Mouse (Mus musculus): ENCODE results near the gene Fam19a1.

Gene Fam19a1

DNA sequence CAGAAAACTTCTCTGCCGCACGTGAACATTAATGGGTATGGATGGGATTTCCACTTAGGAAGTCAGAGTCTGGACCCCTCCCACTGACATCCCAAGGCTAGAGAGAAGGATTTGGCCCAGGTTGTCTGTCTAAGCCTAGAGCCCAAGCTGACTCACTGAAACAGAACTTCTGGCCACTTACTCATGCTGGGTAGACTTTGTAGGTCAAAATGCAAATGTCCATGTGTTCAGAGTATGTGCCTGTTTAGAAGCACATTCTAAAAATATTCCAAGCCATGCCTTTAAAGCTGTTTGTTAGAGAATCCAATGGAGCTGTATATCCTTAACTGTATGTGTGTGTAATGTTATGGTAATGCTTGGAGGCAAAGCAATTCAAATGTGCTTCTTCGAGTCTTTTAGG is 145.7 kb downstream of the Fam19a1 start:
- DNase-seq (ENCODE audit: low read depth, low spot score): peak; percentile 69

- DNase-seq (ENCODE audit: low read depth, low spot score): no peak
Observed at GRCm38 (mm10) chr6:96266456-96266855, 153.5 kb downstream of the Fam19a1 start.

GRCm38 (mm10) chr6:96268788-96269187 is 155.8 kb downstream of the Fam19a1 start:
- DNase-seq (ENCODE audit: low read depth, low spot score): no peak

DNA sequence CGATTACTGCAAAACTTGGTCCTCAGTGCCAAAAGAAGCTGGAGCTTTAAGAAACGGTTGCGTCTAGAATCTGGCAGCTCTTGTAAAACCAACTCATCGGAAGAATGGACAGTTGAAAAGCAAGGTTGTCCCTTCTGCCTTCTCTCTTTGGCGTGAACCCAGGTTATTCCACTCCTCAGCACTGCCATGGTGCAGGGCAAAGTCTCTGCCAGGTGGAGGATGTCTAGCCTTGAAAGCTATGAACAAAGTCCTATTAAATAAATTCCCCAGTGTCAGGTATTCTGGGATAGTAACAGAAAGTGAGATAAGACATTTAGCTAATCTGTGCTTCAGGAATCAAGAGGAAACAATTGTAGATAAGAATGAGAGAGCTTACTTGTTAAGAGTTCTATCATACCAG is 157.5 kb downstream of the Fam19a1 start:
- DNase-seq (ENCODE audit: low read depth, low spot score): no peak

GRCm38 (mm10) chr6:96283731-96284130 is 170.8 kb downstream of the Fam19a1 start:
- DNase-seq (ENCODE audit: low read depth, low spot score): no peak

- DNase-seq (ENCODE audit: low read depth, low spot score): no peak
Observed at GRCm38 (mm10) chr6:96284590-96284989, 171.6 kb downstream of the Fam19a1 start.

DNA sequence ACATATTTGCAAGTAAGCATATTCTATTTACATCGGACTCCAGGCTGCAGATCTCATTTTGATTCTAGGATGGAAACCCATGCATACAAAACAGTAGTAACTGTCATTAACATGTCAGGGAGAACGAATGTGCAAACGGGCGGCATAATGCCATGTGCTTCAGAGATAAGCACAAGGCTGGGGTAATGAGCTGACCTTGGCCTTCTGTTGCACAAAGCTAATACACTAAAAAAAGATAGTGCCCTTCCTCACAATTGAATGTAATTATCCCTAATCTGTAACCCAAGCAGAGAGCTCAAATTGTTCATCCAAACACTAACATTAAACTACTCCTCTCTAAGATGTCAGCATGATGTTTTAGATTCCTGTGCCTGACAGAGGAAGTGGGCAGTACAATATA is 173.3 kb downstream of the Fam19a1 start:
- DNase-seq (ENCODE audit: low read depth, low spot score): no peak

DNA sequence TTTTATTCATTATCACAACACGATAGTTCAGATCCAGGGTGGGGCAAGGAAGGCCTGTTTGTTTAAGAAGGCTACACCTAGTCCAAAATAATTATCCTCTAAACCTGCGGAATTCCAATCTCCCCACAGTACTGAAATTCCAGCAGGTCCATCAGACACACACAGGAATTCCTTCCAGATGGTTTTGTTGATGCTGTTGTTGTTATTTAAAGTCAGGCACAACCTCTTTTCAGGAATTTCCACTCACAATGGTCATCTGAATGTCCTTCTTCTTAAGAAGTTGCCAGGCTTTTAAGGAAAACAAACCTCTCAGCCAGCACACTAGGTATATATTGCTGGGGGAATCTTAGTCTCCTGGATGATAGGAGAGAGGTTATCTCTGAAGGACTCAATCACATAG is 174.4 kb downstream of the Fam19a1 start:
- no peak for DNase-seq (ENCODE audit: low read depth, low spot score)

- peak; percentile 22 for DNase-seq (ENCODE audit: low read depth, low spot score)
Observed at GRCm38 (mm10) chr6:96289672-96290071, 176.7 kb downstream of the Fam19a1 start.

GRCm38 (mm10) chr6:96347491-96347890 is 234.5 kb downstream of the Fam19a1 start:
- peak; percentile 66 for DNase-seq (ENCODE audit: low read depth, low spot score)

GRCm38 (mm10) chr6:96349446-96350025 is 236.6 kb downstream of the Fam19a1 start:
- DNase-seq (ENCODE audit: low read depth, low spot score): peak; percentile 90

DNA sequence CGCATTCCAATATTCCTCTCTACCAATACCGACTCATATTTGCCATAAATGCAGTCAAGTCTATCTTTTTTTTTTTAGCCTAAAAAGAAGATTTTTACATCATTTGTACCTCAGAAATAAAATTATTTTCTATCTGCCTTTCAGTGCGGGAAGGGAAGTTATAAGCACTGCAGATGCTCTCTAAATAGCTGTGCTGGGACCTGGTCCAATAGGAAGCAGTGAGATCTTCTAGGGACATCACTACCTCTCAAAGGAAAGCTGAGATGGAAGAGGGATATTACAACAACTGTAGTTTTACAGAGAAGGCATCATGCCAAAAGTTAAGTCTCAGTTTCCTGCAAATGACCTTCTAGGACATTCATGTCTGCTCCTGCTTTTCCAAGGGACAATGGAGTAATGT is 256.6 kb downstream of the Fam19a1 start:
- peak; percentile 21 for DNase-seq (ENCODE audit: low read depth, low spot score)

DNA sequence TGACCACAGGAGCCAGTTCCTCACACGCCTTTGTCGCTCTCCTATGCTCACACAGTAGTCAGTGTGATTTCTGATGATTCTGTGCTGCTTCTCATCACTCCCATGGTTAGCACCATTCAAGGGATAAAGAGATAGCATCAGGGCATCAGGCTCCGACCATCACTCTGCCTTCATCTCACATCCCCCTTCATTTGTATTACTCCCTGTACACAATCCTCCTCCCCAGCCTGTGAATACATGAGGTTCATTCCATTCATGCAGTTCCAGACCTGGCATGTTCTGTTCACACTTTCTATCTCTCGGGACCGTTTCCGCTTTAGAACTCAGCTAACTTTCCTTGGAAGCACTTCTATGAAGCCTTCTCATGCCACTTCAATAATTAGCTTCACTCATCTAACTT is 259.9 kb downstream of the Fam19a1 start:
- no peak for DNase-seq (ENCODE audit: low read depth, low spot score)

- no peak for DNase-seq (ENCODE audit: low read depth, low spot score)
Observed at GRCm38 (mm10) chr6:96373274-96373673, 260.3 kb downstream of the Fam19a1 start.

GRCm38 (mm10) chr6:96376773-96377172 is 263.8 kb downstream of the Fam19a1 start:
- DNase-seq (ENCODE audit: low read depth, low spot score): no peak

GRCm38 (mm10) chr6:96379229-96379628 is 266.3 kb downstream of the Fam19a1 start:
- no peak for DNase-seq (ENCODE audit: low read depth, low spot score)

GRCm38 (mm10) chr6:96384441-96384840 is 271.5 kb downstream of the Fam19a1 start:
- no peak for DNase-seq (ENCODE audit: low read depth, low spot score)

- DNase-seq (ENCODE audit: low read depth, low spot score): no peak
Observed at GRCm38 (mm10) chr6:96418866-96419265, 305.9 kb downstream of the Fam19a1 start.

GRCm38 (mm10) chr6:96419704-96420382 is 306.9 kb downstream of the Fam19a1 start:
- no peak for DNase-seq (ENCODE audit: low read depth, low spot score)

- no peak for DNase-seq (ENCODE audit: low read depth, low spot score)
Observed at GRCm38 (mm10) chr6:96420515-96420914, 307.6 kb downstream of the Fam19a1 start.

DNA sequence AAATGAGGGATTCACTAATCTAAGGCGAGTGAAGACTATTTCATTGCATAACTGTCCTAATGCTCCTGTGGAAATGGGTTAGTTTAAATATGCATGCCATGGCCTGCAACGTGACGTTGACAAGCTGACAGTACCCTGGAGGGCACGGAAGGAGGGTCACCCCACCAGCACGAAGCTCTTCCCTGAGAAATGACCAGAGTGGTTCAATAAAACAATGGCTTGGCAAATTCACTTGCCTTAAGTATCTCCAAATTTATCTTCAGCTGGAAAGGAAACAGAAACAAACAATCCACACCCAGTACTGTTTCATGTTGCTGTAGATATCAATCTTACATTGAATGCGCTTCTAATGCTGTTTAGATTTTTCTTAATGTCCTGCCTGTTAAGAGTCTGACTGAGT is 316.4 kb downstream of the Fam19a1 start:
- DNase-seq (ENCODE audit: low read depth, low spot score): no peak

DNA sequence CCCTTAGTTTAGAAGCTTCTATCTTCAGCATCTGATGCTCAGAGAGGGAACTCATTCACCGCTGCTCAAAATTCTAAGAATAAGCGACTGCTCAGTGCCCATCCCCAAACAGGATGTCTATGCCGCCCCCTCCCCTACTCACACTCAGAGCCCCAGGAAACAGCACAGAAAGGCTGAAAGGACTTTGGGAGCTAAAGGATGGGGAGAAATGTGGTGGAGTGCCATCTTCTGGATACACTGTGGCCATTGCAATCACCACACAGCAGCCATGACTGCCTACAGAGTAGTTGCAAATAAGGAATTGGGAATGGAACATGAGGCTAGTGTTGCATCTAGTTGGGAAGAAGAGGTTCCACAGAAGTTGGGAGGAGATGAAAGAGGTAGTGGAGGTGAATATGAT is 319.4 kb downstream of the Fam19a1 start:
- DNase-seq (ENCODE audit: low read depth, low spot score): peak; percentile 58

DNA sequence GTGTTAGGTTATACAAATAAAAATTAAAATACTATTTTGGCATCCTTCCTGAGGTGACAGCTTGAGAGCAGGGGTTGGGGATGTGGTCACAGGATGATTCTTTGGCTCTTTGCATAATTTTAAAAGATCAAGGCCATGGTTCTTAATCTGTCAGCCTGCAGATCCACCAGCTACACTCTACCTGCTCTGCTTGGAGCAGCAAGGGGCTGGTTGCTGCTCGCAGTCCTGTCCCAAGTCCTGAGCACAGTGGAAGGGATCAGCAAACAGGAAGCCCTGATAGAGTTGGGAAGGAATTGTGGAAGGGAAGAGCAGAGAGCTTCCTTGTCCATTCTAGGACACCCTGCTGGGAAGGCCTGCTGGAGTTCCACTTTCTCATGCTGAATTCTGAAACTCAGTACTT is 320.9 kb downstream of the Fam19a1 start:
- DNase-seq (ENCODE audit: low read depth, low spot score): no peak

DNA sequence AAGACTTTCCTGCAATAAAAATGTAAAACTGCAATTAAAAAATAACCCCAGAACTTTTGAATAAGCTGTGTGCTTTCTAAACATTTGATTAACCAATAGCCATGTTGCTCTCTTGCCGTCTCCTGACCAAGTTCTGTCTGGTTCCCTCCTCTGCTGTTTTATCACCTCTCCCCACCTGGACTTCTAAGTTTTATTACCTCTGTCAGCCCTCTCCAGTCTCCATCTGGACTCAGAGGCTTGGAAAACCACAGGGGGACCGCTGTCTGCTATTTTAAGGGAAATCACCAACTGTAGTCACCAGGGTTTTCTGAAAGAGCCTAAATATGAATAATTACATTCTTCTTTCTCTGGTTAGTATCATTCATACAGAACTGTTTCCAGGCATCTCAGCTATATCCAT is 322.6 kb downstream of the Fam19a1 start:
- DNase-seq (ENCODE audit: low read depth, low spot score): no peak
